Mouse (Mus musculus): Measurements from ENCODE around the gene Nipa1. TPM values are rescaled to one million over a fixed set of nuclear protein-coding genes. Genes with fewer than 3 reads are reported as not detected.

Nipa1 gene
- polyA plus RNA-seq (2014; fragmentation: Nextera tagmentation; extraction: Ambion mirVana), result 4.4 and 5.4 TPM in 2 replicates

DNA sequence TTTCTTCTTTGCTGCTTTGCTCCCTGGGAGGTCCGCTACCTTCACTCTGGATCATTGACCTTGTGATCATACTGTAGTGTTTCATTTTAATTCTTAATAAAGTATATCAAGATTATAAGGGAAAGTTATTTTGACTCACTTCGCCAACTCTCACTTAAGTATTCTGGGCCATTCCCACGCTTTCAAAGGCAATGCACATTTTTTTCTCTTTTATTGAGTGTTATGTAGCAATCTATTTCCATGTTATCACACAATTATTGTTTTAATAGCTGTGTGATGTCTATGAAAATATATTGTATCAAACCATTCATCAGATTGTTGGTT is at the start of gene Nipa1:
TSS of gene Nipa1 (minus strand) at position 25 of the 324 bp plus-strand sequence.
- Histone ChIP-seq H3K4me3 (ENCODE audit: low read depth, low read length) (peak within 1 kb of the TSS; percentile 80), H3K9me3 (replicated peaks; ENCODE audit: control insufficient read depth, low read length) (no peaks in the 10 kb centered on the region), H3K4me1 (ENCODE audit: control insufficient read depth, insufficient read depth, low read length) (no peaks in the 10 kb centered on the region), H3K4me2 (peak within 1 kb of the TSS; percentile 84), H3K36me3 (ENCODE audit: control insufficient read depth, insufficient read depth, low read length) (no peaks in the 10 kb centered on the region), H3K27ac (ENCODE audit: low read depth, low read length) (peak within 1 kb of the TSS; percentile 73), H3K9ac (ENCODE audit: low read depth, low read length) (peak within 1 kb of the TSS; percentile 89), H3K27me3 (ENCODE audit: control insufficient read depth, insufficient read depth, low read length) (no peaks in the 10 kb centered on the region)
- ATAC-seq (replicated peaks; ENCODE audit: insufficient number of reproducible peaks, low FRiP score, low TSS enrichment), result no peak
- 55% methylated on average over 3 of the region's 3 CpGs for WGBS (ENCODE audit: insufficient replicate concordance)

- Histone ChIP-seq H3K4me2 (no peak overlapping the region), H3K9ac (ENCODE audit: low read depth, low read length) (no peak overlapping the region), H3K27me3 (ENCODE audit: control insufficient read depth, insufficient read depth, low read length) (no peaks in the 10 kb centered on the region), H3K27ac (ENCODE audit: low read depth, low read length) (no peak overlapping the region), H3K9me3 (replicated peaks; ENCODE audit: control insufficient read depth, low read length) (0 out of 2 replicates have a peak, but pooled peaks cover 1% of the 10 kb centered on the region), H3K36me3 (ENCODE audit: control insufficient read depth, insufficient read depth, low read length) (peaks cover 2% of the 10 kb centered on the region; the same call in 1 of the 2 replicates), H3K4me1 (ENCODE audit: control insufficient read depth, insufficient read depth, low read length) (no peaks in the 10 kb centered on the region), H3K4me3 (ENCODE audit: low read depth, low read length) (no peak overlapping the region)
- ATAC-seq (replicated peaks; ENCODE audit: insufficient number of reproducible peaks, low FRiP score, low TSS enrichment), result no peak
- 94% methylated on average over 1 of the region's 1 CpGs for WGBS (ENCODE audit: insufficient replicate concordance)
Measured at GRCm38 (mm10) chr7:56066634-56067033, 46.9 kb upstream of the Nipa1 start.

- no peaks in the 10 kb centered on the region for H3K27me3 ChIP-seq (ENCODE audit: control insufficient read depth, insufficient read depth, low read length)
- H3K36me3 ChIP-seq (ENCODE audit: control insufficient read depth, insufficient read depth, low read length), result peaks cover 3% of the 10 kb centered on the region; the same call in 1 of the 2 replicates
- 63% methylated on average over 2 of the region's 2 CpGs for WGBS (ENCODE audit: insufficient replicate concordance)
- H3K27ac ChIP-seq (ENCODE audit: low read depth, low read length), result no peak overlapping the region
- no peak for ATAC-seq (replicated peaks; ENCODE audit: insufficient number of reproducible peaks, low FRiP score, low TSS enrichment)
- no peak overlapping the region for H3K4me2 ChIP-seq
- H3K4me1 ChIP-seq (ENCODE audit: control insufficient read depth, insufficient read depth, low read length), result no peaks in the 10 kb centered on the region
- H3K4me3 ChIP-seq (ENCODE audit: low read depth, low read length), result no peak overlapping the region
- 0 out of 2 replicates have a peak, but pooled peaks cover 2% of the 10 kb centered on the region for H3K9me3 ChIP-seq (replicated peaks; ENCODE audit: control insufficient read depth, low read length)
- no peak overlapping the region for H3K9ac ChIP-seq (ENCODE audit: low read depth, low read length)
Measured at GRCm38 (mm10) chr7:56066136-56066535, 46.4 kb upstream of the Nipa1 start.

DNA sequence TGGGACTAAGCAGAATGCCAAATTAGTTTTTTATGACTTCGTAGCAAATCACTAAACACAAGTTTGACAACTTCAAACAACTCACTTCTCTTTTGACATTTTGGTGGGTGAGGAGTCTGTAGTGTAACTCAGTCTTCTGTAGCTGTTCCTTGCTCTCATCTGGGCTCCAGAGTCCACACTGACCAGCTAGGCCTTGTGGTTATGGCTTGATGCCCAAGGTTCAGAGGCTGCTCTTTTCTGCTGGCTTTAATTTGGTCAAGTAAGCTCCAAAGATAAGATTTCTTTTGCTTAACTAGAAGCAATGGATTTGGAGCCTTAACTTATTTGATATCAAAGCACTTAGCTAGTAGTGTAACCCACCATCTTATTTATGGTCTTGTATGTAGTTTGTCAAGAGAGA is 45.1 kb upstream of the Nipa1 start:
- 86% methylated on average over 1 of the region's 1 CpGs for WGBS (ENCODE audit: insufficient replicate concordance)
- H3K9me3 ChIP-seq (replicated peaks; ENCODE audit: control insufficient read depth, low read length), result 0 out of 2 replicates have a peak, but pooled peaks cover 2% of the 10 kb centered on the region
- ATAC-seq (replicated peaks; ENCODE audit: insufficient number of reproducible peaks, low FRiP score, low TSS enrichment), result no peak
- peaks cover 3% of the 10 kb centered on the region; the same call in 1 of the 2 replicates for H3K36me3 ChIP-seq (ENCODE audit: control insufficient read depth, insufficient read depth, low read length)
- no peak overlapping the region for H3K27ac ChIP-seq (ENCODE audit: low read depth, low read length)
- no peaks in the 10 kb centered on the region for H3K4me1 ChIP-seq (ENCODE audit: control insufficient read depth, insufficient read depth, low read length)
- H3K4me3 ChIP-seq (ENCODE audit: low read depth, low read length), result no peak overlapping the region
- no peak overlapping the region for H3K9ac ChIP-seq (ENCODE audit: low read depth, low read length)
- no peak overlapping the region for H3K4me2 ChIP-seq
- no peaks in the 10 kb centered on the region for H3K27me3 ChIP-seq (ENCODE audit: control insufficient read depth, insufficient read depth, low read length)

GRCm38 (mm10) chr7:56055338-56055737 is 35.6 kb upstream of the Nipa1 start:
- Histone ChIP-seq H3K27me3 (ENCODE audit: control insufficient read depth, insufficient read depth, low read length) (no peaks in the 10 kb centered on the region), H3K4me2 (no peak overlapping the region), H3K9me3 (replicated peaks; ENCODE audit: control insufficient read depth, low read length) (no peaks in the 10 kb centered on the region), H3K36me3 (ENCODE audit: control insufficient read depth, insufficient read depth, low read length) (peaks cover 5% of the 10 kb centered on the region), H3K27ac (ENCODE audit: low read depth, low read length) (no peak overlapping the region), H3K9ac (ENCODE audit: low read depth, low read length) (no peak overlapping the region), H3K4me3 (ENCODE audit: low read depth, low read length) (no peak overlapping the region), H3K4me1 (ENCODE audit: control insufficient read depth, insufficient read depth, low read length) (peaks cover 5% of the 10 kb centered on the region)
- WGBS (ENCODE audit: insufficient replicate concordance), result 88% methylated on average over 3 of the region's 3 CpGs
- no peak for ATAC-seq (replicated peaks; ENCODE audit: insufficient number of reproducible peaks, low FRiP score, low TSS enrichment)

- Histone ChIP-seq H3K27me3 (ENCODE audit: control insufficient read depth, insufficient read depth, low read length) (no peaks in the 10 kb centered on the region), H3K27ac (ENCODE audit: low read depth, low read length) (no peak overlapping the region), H3K4me3 (ENCODE audit: low read depth, low read length) (no peak overlapping the region), H3K36me3 (ENCODE audit: control insufficient read depth, insufficient read depth, low read length) (peaks cover 5% of the 10 kb centered on the region), H3K9me3 (replicated peaks; ENCODE audit: control insufficient read depth, low read length) (no peaks in the 10 kb centered on the region), H3K4me2 (no peak overlapping the region), H3K9ac (ENCODE audit: low read depth, low read length) (no peak overlapping the region), H3K4me1 (ENCODE audit: control insufficient read depth, insufficient read depth, low read length) (peaks cover 5% of the 10 kb centered on the region)
- no peak for ATAC-seq (replicated peaks; ENCODE audit: insufficient number of reproducible peaks, low FRiP score, low TSS enrichment)
Measured at GRCm38 (mm10) chr7:56052996-56053395, 33.2 kb upstream of the Nipa1 start.

DNA sequence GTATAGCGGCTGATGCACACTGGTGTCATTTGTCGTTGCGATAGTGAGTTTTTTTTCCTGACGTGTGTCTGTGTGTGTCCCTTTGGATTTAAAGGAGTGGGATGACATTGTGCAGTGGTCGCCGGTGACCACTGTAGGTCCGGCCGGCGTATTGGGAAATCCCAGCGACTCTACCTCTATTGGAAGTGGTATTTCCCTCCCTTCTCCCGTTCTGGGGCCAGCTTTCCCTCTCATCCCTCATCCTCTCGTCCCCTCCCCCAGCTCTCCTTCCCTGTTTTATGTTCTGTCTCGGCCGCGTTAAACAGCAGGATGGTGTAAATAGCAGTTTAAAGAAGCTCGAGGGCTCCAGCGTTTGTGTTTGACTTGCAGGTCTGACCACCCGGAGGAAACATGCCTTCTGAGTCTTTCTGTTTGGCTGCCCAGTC is 30.7 kb upstream of the Nipa1 start:
- H3K36me3 ChIP-seq (ENCODE audit: control insufficient read depth, insufficient read depth, low read length), result no peaks in the 10 kb centered on the region
- H3K27me3 ChIP-seq (ENCODE audit: control insufficient read depth, insufficient read depth, low read length), result no peaks in the 10 kb centered on the region
- H3K9ac ChIP-seq (ENCODE audit: low read depth, low read length), result peak overlapping the region; percentile 73
- 0% methylated on average over 18 of the region's 18 CpGs for WGBS (ENCODE audit: insufficient replicate concordance)
- peak overlapping the region; percentile 67 for H3K4me2 ChIP-seq
- peak overlapping the region; percentile 67 for H3K4me3 ChIP-seq (ENCODE audit: low read depth, low read length)
- peaks cover 5% of the 10 kb centered on the region for H3K4me1 ChIP-seq (ENCODE audit: control insufficient read depth, insufficient read depth, low read length)
- no peaks in the 10 kb centered on the region for H3K9me3 ChIP-seq (replicated peaks; ENCODE audit: control insufficient read depth, low read length)
- 0 out of 2 replicates have a peak, but pooled peaks have one; percentile 14 for ATAC-seq (replicated peaks; ENCODE audit: insufficient number of reproducible peaks, low FRiP score, low TSS enrichment)
- peak overlapping the region; percentile 89 for H3K27ac ChIP-seq (ENCODE audit: low read depth, low read length)

GRCm38 (mm10) chr7:56049831-56050321 is 30.1 kb upstream of the Nipa1 start, which contains the start of gene Herc2:
Herc2 (plus strand) TSS chr7:56050196.
- H3K4me2 ChIP-seq, result peak within 1 kb of the TSS; percentile 68
- H3K4me1 ChIP-seq (ENCODE audit: control insufficient read depth, insufficient read depth, low read length), result peaks cover 5% of the 10 kb centered on the region
- H3K27me3 ChIP-seq (ENCODE audit: control insufficient read depth, insufficient read depth, low read length), result no peaks in the 10 kb centered on the region
- no peaks in the 10 kb centered on the region for H3K36me3 ChIP-seq (ENCODE audit: control insufficient read depth, insufficient read depth, low read length)
- peak; percentile 100 for ATAC-seq (replicated peaks; ENCODE audit: insufficient number of reproducible peaks, low FRiP score, low TSS enrichment)
- under 1% methylated on average over 47 of the region's 47 CpGs for WGBS (ENCODE audit: insufficient replicate concordance)
- H3K27ac ChIP-seq (ENCODE audit: low read depth, low read length), result peak within 1 kb of the TSS; percentile 89
- no peaks in the 10 kb centered on the region for H3K9me3 ChIP-seq (replicated peaks; ENCODE audit: control insufficient read depth, low read length)
- H3K9ac ChIP-seq (ENCODE audit: low read depth, low read length), result peak within 1 kb of the TSS; percentile 79
- H3K4me3 ChIP-seq (ENCODE audit: low read depth, low read length), result peak within 1 kb of the TSS; percentile 67

DNA sequence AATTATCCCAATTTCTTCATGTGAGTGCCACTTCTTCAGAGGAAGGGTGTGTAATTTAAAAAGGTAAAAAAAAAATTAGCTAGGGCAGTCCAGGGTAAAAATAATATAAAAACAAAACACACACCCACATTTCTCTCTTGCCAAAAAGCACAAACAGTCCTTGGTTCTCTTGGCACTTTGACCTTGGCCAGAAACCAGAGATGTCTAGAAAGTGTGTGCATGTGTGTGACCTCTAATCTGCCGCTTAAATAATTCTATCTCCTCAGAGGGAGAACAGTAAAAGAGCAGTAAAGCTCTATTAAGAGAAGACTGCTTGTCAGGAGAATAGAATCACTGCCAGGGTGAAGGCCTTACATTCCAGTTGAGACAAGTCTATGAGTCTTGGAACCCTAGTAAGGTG is 27.4 kb upstream of the Nipa1 start:
- Histone ChIP-seq H3K4me1 (ENCODE audit: control insufficient read depth, insufficient read depth, low read length) (peaks cover 5% of the 10 kb centered on the region), H3K4me3 (ENCODE audit: low read depth, low read length) (no peak overlapping the region), H3K27me3 (ENCODE audit: control insufficient read depth, insufficient read depth, low read length) (no peaks in the 10 kb centered on the region), H3K27ac (ENCODE audit: low read depth, low read length) (no peak overlapping the region), H3K9ac (ENCODE audit: low read depth, low read length) (no peak overlapping the region), H3K36me3 (ENCODE audit: control insufficient read depth, insufficient read depth, low read length) (no peaks in the 10 kb centered on the region), H3K9me3 (replicated peaks; ENCODE audit: control insufficient read depth, low read length) (no peaks in the 10 kb centered on the region), H3K4me2 (no peak overlapping the region)
- no peak for ATAC-seq (replicated peaks; ENCODE audit: insufficient number of reproducible peaks, low FRiP score, low TSS enrichment)
- WGBS (ENCODE audit: insufficient replicate concordance), result 76% methylated on average over 1 of the region's 1 CpGs

Data from heart, embryonic 11.5 days (tissue).